Mouse (Mus musculus) spleen, adult 2 months (tissue): ENCODE data around the gene Olfr275.

Experiments
- CTCF ChIP-seq: fragments of 200-500 bp; IDR thresholded peaks from 2 replicates; pipeline ENCODE4 v1.5.1; 2011; ENCODE audit warnings: mild to moderate bottlenecking, inconsistent platforms; ENCODE audit not compliant: insufficient read depth, insufficient read length, insufficient replicate concordance; ENCODE audit errors: extremely low read depth
- POLR2A ChIP-seq: fragments of 200-500 bp; IDR thresholded peaks from 2 replicates; pipeline ENCODE4 v1.6.1; 2011; ENCODE audit warnings: low read depth, low read length, inconsistent platforms

DNA sequence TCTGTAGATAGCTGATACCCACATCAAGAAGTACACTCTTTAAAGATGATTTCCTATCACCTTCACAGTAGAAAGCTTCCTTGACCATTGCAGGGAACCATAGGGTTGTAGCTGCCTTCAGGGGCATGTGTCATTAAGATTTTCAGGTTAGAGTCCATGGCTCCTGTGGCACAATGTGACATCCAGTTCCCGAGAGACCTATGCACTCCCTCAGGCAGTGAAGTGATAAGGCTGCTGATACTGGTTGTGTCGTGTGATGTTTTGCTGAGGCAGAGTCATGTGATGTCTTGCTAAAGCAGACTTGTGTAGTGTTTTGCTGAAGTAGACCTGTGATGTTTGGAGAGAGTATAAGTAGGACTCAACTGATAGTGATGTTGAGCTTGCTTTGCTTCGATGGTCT is 14.4 kb upstream of the Olfr275 start:
- no peak for TF ChIP-seq CTCF
- TF ChIP-seq POLR2A = no peak
